Mouse (Mus musculus): ENCODE results near the gene Susd4.

- TF ChIP-seq CTCF (IDR thresholded peaks at IDR 0.05; ENCODE audit: extremely low read depth, insufficient read depth, insufficient read length, insufficient replicate concordance) = no peak
- TF ChIP-seq POLR2A (IDR thresholded peaks at IDR 0.05; ENCODE audit: low read depth, low read length) = no peak
These were observed 76.4 kb downstream of the Susd4 start for GRCm38 (mm10) chr1:182840011-182840410.

Data from spleen, adult 2 months (tissue).